Mouse (Mus musculus) heart, postnatal 10 days (tissue): Measurements from ENCODE around the gene Gm15262. TPM values are rescaled to one million over a fixed set of nuclear protein-coding genes. Genes with fewer than 3 reads are reported as not detected.
A peak's percentile ranks its signal among the peaks of the same experiment; 100 is the strongest.
"Not testable (repeated sequence)": the region's sequence is repeated elsewhere in the genome, so short reads cannot be mapped to it uniquely, and the experiment has no call there.

Source experiments
- DNase-seq, 2 experiments: peaks; one replicate each; pipeline ENCODE4 v3.0.0; 2021
- intact Hi-C: fragments of 180-260 bp; cut with DNase I; formaldehyde crosslinking; loops from one replicate; pipeline ENCODE4 v1.15.1; 2025
- total RNA-seq, 2 experiments: library from RNA; stranded (reverse); gene quantifications; 2 replicates each; pipeline ENCODE4 v1.2.3; 2021

The Gm15262 gene
- not detected for total RNA-seq

DNA sequence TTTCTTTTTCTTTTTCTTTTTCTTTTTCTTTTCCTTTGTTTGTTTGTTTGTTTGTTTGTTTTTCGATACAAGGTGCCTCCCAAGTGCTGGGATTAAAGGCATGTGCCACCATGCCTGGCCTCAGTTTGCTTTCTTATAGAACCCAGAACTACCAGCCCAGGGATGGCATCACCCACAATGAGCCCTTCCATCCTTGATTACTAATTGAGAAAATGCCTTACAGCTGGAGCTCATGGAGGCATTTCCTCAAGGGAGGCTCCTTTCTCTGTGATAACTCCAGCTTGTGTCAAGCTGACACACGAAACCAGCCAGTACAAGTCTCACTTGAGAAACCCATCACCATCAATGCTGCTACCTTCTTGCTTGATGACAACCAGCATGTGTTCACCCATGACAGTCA, at the start of gene Gm15262:
Gm15262 (plus strand) TSS at position 301 of the 400 bp plus-strand sequence.
- DNase-seq, intact Hi-C loops: not testable (repeated sequence)

GRCm38 (mm10) chrX:161308131-161308530, 20.9 kb downstream of the Gm15262 start:
- intact Hi-C loops: no loop called here
- DNase-seq: no peak

DNA sequence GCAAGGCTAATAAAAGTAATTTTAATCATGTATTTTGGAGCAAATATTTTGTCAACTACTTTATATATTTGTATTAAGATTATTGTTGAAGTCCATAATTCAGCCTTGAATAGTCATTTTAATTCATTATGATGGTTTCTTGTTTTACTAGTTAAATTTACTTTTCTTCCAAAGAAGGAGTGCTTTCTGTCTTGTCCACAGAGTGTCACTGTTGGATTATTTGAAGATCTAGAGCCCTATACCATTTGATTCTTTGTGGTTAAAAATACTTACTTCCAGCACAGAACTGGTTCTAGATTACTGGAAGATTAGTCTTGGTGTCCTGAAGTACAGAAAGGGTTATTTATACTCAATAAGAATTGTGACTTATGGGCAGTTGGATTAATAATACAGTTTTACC, 29.2 kb downstream of the Gm15262 start:
- intact Hi-C loops: no loop called here
- DNase-seq: no peak

DNA sequence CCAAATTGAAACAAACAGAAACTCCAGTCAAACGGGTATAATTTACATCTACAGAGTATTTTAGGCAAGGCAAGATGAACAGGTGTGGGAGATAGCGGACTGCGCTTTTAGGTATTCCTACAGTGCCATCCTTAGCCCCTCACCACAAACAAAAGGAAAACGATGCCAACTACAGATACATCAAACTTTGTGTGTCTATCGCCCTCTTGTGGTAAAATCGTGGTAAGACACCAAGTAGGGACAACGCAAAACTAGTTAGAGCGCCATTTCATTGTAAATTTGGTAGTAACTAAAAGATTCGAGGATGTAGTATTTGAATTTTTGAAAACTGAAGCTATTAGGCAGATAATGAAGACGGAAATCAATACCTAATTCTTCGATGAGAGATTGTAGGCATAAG, 83.7 kb downstream of the Gm15262 start:
- intact Hi-C loops: no loop called here
- peak in 1 of 2 experiments; percentile 0 for DNase-seq

GRCm38 (mm10) chrX:161371461-161371860, 84.2 kb downstream of the Gm15262 start:
- intact Hi-C loops: no loop called here
- DNase-seq: no peak

DNA sequence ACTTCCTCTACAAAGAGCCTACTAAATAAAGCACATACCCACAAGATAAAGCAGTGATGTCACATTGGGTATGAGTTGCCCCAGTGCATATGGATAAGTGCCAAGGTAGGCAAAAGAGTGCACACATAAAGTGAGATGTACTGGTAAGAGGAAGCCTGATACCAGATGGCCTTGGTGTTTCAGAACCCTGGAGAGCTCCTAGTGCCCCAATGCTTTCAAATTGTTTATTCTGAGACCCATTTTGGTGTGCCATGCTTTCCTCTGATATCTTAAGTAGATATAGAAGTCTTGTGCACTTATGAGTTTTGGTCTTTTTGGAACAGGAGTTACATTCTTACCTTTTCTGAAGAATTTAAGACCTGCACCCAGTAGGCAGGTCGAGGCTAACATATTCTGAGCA, 88.3 kb downstream of the Gm15262 start:
- peak; percentile 3 to 13 for DNase-seq

GRCm38 (mm10) chrX:161385791-161386190, 98.5 kb downstream of the Gm15262 start:
- DNase-seq: peak; percentile 13 to 21
- intact Hi-C loops: no loop called here

More for the DNA sequence above, 88.3 kb downstream of the Gm15262 start:
- intact Hi-C loops: no loop called here

GRCm38 (mm10) chrX:161387942-161388341, 100.7 kb downstream of the Gm15262 start:
- intact Hi-C loops: no loop called here
- DNase-seq: no peak

GRCm38 (mm10) chrX:161399110-161399509, 111.9 kb downstream of the Gm15262 start:
- peak; percentile 61 to 80 for DNase-seq

GRCm38 (mm10) chrX:161411151-161411550, 123.9 kb downstream of the Gm15262 start:
- DNase-seq: no peak
- intact Hi-C loops: no loop called here

More at GRCm38 (mm10) chrX:161399110-161399509, 111.9 kb downstream of the Gm15262 start:
- intact Hi-C loops: loop anchor here (1.0 to 2.0 kb wide), 2 partner anchors 392 to 427 kb away; no protein-coding TSS in a partner anchor

Other genes with a start within 250 kb of the Gm15262 start
- 1 to 10 TPM; 2.4 to 3.6 TPM for gene Scml2, start 170.3 kb upstream of the Gm15262 start, total RNA-seq